Mouse (Mus musculus) megakaryocyte, embryonic 14.5 days (primary cell): ENCODE results near the gene Ahnak2. TPM values are rescaled to one million over a fixed set of nuclear protein-coding genes. Genes with fewer than 3 reads are reported as not detected.
A peak's percentile ranks its signal among the peaks of the same experiment; 100 is the strongest.

Experiments used
- H3K27me3 ChIP-seq: replicated peaks from 2 replicates; pipeline ENCODE3; 2012; ENCODE audit warnings: inconsistent platforms
- H3K36me3 ChIP-seq: replicated peaks from 2 replicates; pipeline ENCODE3; 2012; ENCODE audit warnings: low read length, inconsistent platforms, mixed read lengths
- H3K4me1 ChIP-seq: 2 replicates; pipeline ENCODE4 v1.6.1; 2012; ENCODE audit warnings: inconsistent platforms
- H3K4me3 ChIP-seq: replicated peaks from 2 replicates; pipeline ENCODE3; 2012; ENCODE audit warnings: moderate library complexity, mild to moderate bottlenecking, inconsistent platforms
- H3K9me3 ChIP-seq: 2 replicates; pipeline ENCODE4 v1.6.1; 2012; ENCODE audit warnings: inconsistent platforms
- FLI1 ChIP-seq: IDR thresholded peaks from 2 replicates; pipeline ENCODE4 v1.6.1; 2012; ENCODE audit warnings: low read length, inconsistent platforms, mixed read lengths
- GATA1 ChIP-seq: IDR thresholded peaks from 3 replicates; pipeline ENCODE4 v1.6.1; 2012; ENCODE audit warnings: mixed read lengths, low read length, inconsistent platforms, borderline replicate concordance
- polyA plus RNA-seq: library from polyadenylated mRNA; stranded (reverse); fragments of >175 nt; gene quantifications from 2 replicates; pipeline ENCODE4 v1.2.3, GENCODE M21; 2012; ENCODE audit warnings: low replicate concordance; ENCODE audit not compliant: insufficient read depth

The Ahnak2 gene
- polyA plus RNA-seq, 1 experiment, result 3.3 TPM

DNA sequence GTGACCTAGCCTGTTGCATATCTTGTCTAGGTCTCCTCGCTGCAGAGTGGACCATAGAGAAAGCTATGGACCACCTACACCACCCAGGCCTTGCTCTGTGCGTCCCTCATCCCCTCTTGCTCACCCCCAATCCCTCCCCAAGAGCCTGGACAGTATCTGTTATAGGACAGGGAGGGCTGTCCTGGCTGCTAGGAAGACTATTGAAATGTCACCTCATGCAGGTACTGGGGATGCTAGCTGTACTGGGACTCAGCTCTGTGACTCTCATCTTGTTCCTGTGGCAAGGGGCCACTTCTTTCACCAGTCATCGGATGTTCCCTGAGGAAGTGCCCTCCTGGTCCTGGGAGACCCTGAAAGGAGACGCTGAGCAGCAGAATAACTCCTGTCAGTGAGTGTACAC, 39.3 kb downstream of the Ahnak2 start:
- H3K4me3 ChIP-seq, result no peak overlapping the region
- peaks cover 27% of the 10 kb centered on the region for H3K4me1 ChIP-seq
- peaks cover 69% of the 10 kb centered on the region for H3K27me3 ChIP-seq
- no peaks in the 10 kb centered on the region for H3K9me3 ChIP-seq
- no peaks in the 10 kb centered on the region for H3K36me3 ChIP-seq
- TF ChIP-seq GATA1, result no peak

DNA sequence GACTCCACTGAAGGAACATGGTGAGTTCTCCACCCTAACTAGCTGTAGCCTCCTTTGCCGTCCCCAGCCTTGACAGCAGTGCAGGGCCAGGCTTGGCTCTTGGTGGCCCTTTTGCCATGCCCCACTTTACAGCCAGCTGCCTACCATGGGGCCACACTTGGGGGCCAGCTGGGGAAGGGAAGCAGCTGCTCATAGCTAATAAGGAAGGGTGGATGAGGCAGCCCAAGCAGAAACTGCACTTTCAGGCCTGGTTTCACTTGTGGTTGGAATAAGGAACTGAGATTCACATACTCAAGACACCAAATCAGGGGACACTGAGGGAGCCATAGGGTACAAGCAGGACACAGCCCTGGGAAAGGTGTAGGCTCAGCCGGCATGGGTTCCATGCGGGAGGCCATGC, 40.4 kb downstream of the Ahnak2 start:
- Histone ChIP-seq H3K4me3 (peak overlapping the region; percentile 78), H3K36me3 (no peaks in the 10 kb centered on the region), H3K27me3 (peaks cover 67% of the 10 kb centered on the region), H3K9me3 (no peaks in the 10 kb centered on the region), H3K4me1 (peaks cover 27% of the 10 kb centered on the region)
- TF ChIP-seq GATA1 (no peak), FLI1 (no peak)

- peaks cover 27% of the 10 kb centered on the region for H3K4me1 ChIP-seq
- peak overlapping the region; percentile 64 for H3K4me3 ChIP-seq
- H3K9me3 ChIP-seq, result peaks cover 4% of the 10 kb centered on the region; the same call in 1 of the 2 replicates
- no peaks in the 10 kb centered on the region for H3K36me3 ChIP-seq
- peaks cover 65% of the 10 kb centered on the region for H3K27me3 ChIP-seq
- TF ChIP-seq FLI1 (no peak), GATA1 (no peak)
These were observed 41.0 kb downstream of the Ahnak2 start for GRCm38 (mm10) chr12:112761411-112761810.

DNA sequence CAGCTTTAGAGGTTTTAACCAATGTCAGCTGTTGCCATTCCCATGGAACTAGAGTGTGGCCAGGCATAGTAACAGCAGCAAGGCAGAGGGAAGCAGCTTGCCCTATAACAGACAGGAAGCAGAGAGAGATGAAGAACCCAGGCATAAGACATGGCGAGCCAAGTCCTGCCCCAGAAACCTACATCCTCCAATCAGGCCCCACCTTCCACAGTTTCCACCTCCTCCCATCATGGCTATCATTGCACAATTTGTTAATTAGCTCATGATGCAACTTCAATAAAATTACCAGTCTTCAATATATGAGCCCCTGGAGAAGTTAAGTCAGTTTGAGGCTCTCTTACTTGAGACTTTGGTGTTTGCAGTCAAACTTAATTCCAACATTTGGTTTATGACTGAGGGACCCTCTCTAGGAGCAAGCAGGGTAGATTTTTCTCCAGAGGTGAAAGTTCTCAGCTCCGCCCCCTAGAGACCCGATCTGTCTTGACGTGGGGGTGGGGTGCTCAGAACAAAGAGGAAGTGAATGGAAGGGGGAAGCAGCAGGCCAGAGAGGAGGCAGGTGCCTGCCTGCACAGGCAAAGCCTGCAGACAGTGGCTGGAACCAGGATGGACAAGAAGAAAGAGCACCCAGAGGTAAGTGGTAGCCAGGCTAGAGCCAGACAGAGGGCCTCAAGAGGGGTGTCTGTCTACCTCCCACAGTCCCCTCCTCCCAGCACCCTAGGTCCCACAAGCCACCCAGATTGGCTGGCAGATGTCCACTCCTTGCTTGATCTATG, 42.1 kb downstream of the Ahnak2 start, which contains the start of gene Pld4:
Pld4 (plus strand) TSS at position 502 of the 773 bp plus-strand sequence.
- peaks cover 69% of the 10 kb centered on the region for H3K27me3 ChIP-seq
- no peaks in the 10 kb centered on the region for H3K36me3 ChIP-seq
- H3K4me3 ChIP-seq, result peak within 1 kb of the TSS; percentile 64
- peaks cover 4% of the 10 kb centered on the region; the same call in 1 of the 2 replicates for H3K9me3 ChIP-seq
- TF ChIP-seq FLI1 (no peak), GATA1 (no peak)
- peaks cover 27% of the 10 kb centered on the region for H3K4me1 ChIP-seq

- Histone ChIP-seq H3K36me3 (no peaks in the 10 kb centered on the region), H3K27me3 (peaks cover 64% of the 10 kb centered on the region), H3K9me3 (peaks cover 4% of the 10 kb centered on the region; the same call in 1 of the 2 replicates), H3K4me3 (no peak overlapping the region), H3K4me1 (peaks cover 27% of the 10 kb centered on the region)
- no peak for TF ChIP-seq GATA1
- no peak for TF ChIP-seq FLI1
These were observed 43.0 kb downstream of the Ahnak2 start for GRCm38 (mm10) chr12:112759471-112759870.

DNA sequence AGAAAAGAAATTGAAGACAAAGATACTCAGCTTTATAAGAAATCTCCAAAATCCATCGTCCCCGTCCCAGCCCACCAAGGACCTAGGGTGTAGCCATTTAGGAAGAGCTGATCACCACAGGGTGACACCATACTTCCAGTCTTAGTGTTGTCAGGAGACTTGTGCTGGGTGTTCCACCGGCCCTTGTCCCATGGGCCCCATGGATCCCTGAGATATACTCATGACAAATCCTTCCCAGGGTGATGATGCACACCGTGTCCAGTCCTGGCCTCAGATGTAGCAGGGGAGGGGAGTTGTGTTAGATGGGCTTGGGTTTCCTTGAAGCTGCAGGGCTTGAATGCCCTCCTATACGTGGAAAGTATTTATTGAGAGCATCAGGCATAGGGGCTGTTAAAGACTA, 44.6 kb downstream of the Ahnak2 start:
- Histone ChIP-seq H3K36me3 (no peaks in the 10 kb centered on the region), H3K4me1 (peaks cover 27% of the 10 kb centered on the region), H3K9me3 (peaks cover 4% of the 10 kb centered on the region; the same call in 1 of the 2 replicates), H3K27me3 (peaks cover 52% of the 10 kb centered on the region), H3K4me3 (no peak overlapping the region)
- TF ChIP-seq GATA1 (no peak), FLI1 (no peak)

DNA sequence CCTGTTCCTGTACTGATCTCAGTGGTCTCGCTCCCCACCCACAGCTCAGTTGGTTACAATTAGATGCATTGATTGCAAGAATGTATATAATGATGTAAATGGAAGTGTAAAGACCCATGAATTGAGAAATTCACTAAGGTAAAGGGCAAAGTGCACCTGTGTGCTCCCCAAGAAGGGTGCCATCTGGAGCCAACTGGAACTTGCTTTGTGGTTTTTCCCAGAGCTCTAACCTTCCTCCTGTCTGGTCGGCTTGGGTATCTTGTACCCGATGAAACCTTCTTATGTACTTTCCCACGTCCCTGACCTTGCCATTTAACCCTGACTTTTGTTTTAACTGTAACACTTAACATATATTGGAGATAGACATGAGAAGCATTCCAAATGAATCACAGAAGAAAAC, 46.6 kb downstream of the Ahnak2 start:
- TF ChIP-seq GATA1 (no peak), FLI1 (no peak)
- Histone ChIP-seq H3K4me3 (no peak overlapping the region), H3K27me3 (peaks cover 45% of the 10 kb centered on the region), H3K36me3 (no peaks in the 10 kb centered on the region), H3K4me1 (peaks cover 17% of the 10 kb centered on the region), H3K9me3 (peaks cover 4% of the 10 kb centered on the region; the same call in 1 of the 2 replicates)

GRCm38 (mm10) chr12:112752399-112752798, 50.1 kb downstream of the Ahnak2 start:
- Histone ChIP-seq H3K36me3 (no peaks in the 10 kb centered on the region), H3K27me3 (peaks cover 44% of the 10 kb centered on the region), H3K4me3 (no peak overlapping the region), H3K9me3 (peaks cover 4% of the 10 kb centered on the region; the same call in 1 of the 2 replicates), H3K4me1 (peaks cover 7% of the 10 kb centered on the region)
- TF ChIP-seq GATA1, result no peak
- TF ChIP-seq FLI1, result no peak

- Histone ChIP-seq H3K9me3 (no peaks in the 10 kb centered on the region), H3K27me3 (peaks cover 40% of the 10 kb centered on the region), H3K36me3 (no peaks in the 10 kb centered on the region), H3K4me1 (peaks cover 15% of the 10 kb centered on the region), H3K4me3 (no peak overlapping the region)
- TF ChIP-seq FLI1 (no peak), GATA1 (no peak)
These were observed 51.5 kb downstream of the Ahnak2 start for GRCm38 (mm10) chr12:112750976-112751375.

DNA sequence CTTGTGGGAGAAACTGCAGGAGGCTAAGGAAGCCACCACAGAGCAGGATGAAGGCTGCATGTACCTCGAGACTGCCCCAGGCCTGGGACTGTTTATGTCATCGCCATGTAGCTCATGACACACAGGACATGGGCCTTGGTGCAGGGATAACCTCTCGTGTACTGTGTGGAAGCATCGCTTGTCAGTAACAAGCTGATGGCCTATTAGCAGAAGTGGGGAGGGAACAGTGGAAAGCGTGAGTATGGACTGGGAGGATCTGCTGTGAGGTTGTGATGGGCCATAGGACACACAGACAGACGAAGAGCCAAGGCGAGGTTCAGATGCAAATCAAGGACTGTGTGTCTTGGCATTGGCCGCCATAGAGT, 54.9 kb downstream of the Ahnak2 start:
- H3K4me3 ChIP-seq, result no peak overlapping the region
- H3K4me1 ChIP-seq, result peaks cover 27% of the 10 kb centered on the region
- H3K9me3 ChIP-seq, result no peaks in the 10 kb centered on the region
- TF ChIP-seq FLI1 (no peak), GATA1 (no peak)
- peaks cover 44% of the 10 kb centered on the region for H3K27me3 ChIP-seq
- peaks cover 11% of the 10 kb centered on the region for H3K36me3 ChIP-seq
